Mouse (Mus musculus) mesoderm, embryonic 11.5 days (tissue): ENCODE results near the gene Mettl11b.

Source experiments
- DNase-seq: peaks from one replicate; pipeline ENCODE4 v3.0.0-alpha.2; 2012; ENCODE audit warnings: low read depth, low spot score

Mettl11b gene

GRCm38 (mm10) chr1:163656432-163656831 is 68.6 kb downstream of the Mettl11b start:
- DNase-seq = no peak
